Mouse (Mus musculus): ENCODE data around the gene F5.

Gene F5

DNA sequence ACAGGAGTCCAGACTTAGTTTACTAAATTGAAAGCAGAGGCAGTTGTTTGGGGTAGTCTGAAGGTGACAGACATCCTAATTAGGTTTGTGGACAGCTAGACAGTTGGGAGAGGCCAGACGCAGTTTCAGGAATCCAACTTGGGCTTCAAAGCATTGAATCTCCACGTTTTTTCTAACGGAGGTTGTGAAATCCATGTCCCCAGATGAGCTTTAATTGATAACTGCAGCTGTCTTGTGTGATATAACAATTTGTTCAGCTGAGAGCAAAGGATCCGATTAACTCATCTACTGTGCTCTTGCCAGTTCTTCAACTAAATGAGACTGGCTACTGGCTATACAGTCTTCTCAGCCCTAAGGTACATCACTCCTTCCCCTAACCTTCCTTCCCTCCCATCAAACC is 6.9 kb downstream of the F5 start:
- DNase-seq (ENCODE audit: low read depth, low spot score) = no peak

DNA sequence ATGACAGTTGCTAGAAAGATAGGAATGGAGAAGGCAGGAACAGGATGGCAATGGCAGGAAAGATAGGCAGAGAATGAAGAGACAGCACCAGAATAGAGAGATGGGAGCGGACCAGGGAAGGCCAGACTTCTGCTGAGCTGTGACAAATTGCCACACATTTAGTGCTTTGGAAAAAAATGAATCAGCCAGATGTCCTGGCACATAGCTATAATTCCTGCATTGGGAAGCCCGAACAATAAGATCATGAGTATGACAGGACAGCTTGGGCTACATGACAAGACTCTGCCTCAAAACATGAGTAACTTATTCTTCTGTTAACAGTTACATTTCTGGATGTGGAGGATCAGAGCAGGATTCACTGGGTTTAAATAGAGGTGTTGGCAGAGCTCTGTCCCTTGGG is 8.1 kb downstream of the F5 start:
- no peak for DNase-seq (ENCODE audit: low read depth, low spot score)

DNA sequence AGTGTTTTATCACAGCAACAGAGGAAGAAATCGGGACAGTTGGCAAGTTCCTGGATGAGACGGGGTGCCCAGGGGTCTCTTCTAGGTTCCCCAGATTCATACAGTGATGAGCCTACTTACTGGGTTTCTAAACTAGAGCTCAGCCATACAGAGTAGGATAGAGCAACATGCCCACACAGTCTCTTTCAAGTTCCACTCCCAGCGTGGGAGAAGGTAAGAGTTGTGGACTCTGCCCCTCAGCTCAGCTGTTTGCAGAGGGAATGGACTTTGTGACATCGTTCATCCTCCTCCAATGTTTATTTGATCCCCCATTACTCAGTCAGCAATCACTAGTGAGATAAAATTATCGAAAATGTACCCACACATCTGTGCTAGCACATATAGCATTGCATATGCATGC is 11.1 kb downstream of the F5 start:
- DNase-seq (ENCODE audit: low read depth, low spot score) = no peak

DNA sequence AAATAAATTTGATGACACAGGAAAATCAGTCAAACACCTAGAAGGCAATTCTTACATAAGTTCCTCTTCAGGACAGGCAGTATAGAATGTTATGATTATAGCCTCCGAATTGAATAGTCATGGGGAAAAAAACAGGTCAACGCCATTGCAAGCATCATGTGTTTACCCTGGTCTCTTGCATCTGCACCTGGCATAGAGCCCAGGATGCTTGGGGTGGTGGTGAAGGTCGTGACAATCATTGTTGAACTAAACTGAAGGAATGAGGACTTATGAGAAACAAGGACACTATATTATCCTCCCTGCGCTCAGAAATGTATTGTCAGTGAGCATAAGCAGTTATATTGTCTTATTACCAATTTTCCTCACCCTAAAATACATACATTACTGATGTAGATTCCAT is 17.2 kb downstream of the F5 start:
- DNase-seq (ENCODE audit: low read depth, low spot score) = no peak

- DNase-seq (ENCODE audit: low read depth, low spot score) = no peak
Measured at GRCm38 (mm10) chr1:164170434-164170833, 18.8 kb downstream of the F5 start.

- no peak for DNase-seq (ENCODE audit: low read depth, low spot score)
Measured at GRCm38 (mm10) chr1:164173145-164173544, 21.5 kb downstream of the F5 start.

DNA sequence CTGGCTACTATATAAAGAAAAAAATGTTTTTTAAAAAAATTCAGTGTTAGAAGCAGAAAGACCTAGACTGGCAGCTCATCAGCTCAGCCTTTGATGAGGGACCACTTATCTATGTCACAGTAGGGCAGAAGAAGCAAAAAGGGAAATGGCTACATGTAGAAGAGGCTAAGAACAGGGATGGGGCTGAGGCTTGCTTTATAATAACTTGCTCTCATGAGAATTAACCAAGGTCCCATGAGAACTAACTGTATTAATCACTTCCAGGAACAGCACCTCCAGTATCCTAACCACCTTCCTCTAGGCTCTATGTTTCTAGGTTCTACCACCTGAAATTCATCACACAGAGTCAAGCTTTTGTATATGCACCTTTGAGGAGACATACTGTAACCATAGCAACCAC is 25.2 kb downstream of the F5 start:
- no peak for DNase-seq (ENCODE audit: low read depth, low spot score)

DNA sequence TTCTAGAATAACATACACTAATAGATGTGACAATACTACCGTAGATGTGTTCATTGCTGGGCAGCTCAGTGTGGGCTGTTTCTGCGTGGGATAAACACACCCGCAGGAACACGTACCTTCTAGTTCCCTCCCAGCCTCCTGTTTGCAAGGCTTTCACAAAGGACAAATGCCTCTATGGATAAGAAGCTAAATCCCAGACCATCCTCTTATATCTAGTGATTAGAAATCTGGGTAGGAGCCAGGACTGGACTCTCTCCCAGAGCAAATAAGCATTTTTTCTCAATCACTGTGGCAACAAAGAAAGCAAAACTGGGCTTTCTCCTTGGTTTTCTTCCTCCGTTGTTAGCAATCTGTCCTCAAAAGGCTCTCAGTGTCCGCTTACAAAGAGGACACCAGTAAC is 26.8 kb downstream of the F5 start:
- DNase-seq (ENCODE audit: low read depth, low spot score) = no peak

DNA sequence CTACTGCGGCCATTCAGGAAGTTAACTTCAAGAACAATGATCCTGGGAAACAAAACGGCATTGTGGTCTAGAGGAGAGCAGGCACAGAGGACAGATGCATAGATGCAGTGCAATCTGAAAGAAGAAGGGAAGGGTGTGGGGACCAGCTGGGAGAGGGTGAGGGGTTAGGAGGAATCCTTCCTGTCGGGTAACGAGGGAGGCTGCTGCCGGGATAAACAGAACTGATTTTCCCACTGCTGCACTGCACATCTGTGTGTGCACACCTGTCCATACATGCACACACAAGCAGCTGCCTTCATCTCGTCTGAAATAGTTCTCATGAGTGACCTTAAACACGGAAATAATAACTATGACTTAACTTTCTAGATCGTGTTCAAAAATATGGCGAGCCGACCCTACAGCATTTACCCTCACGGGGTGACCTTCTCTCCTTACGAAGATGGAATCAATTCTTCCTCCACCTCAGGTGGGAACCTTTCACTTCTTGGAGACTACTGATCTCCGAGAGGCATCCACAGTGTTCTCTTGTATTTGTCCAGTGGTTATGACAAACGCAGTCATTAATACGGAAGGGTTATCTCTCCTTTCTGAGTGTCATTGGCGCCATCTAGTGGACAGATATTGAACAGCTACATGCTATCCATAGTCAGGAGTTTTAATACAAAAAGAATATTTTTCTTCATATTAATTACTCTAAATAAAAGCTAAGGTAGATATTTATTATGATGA is 32.7 kb downstream of the F5 start:
- DNase-seq (ENCODE audit: low read depth, low spot score) = peak; percentile 38

DNA sequence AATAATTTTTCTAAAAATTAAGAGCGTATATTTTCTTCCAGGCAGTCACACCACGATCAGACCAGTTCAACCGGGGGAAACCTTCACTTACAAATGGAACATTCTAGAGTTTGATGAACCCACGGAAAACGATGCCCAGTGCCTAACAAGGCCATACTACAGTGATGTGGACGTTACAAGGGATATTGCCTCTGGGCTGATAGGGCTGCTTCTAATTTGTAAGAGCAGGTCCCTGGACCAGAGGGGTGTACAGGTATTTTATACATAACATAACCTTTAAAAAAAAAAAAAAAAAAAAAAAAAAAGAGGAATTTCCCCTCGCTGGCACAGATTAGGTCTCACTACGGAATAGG is 33.2 kb downstream of the F5 start:
- no peak for DNase-seq (ENCODE audit: low read depth, low spot score)

DNA sequence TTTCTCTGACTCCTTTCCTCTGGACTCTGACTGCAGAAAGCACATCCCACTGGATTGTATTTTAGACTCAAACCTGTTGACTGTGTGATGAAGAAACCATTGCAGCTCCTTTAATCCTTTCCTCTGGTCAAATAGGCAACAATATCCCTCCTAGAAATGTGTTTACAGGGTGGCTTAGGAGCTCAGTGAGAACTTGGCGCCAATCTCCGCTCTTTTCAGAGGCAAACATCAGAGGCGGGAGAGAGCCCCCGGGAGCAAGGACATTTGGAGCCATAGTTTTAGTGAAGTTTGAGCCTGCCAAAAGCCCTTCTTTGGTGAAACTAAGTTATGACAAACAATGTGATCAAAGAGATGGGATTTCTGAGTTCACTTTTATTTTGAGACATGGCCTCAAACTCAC is 33.7 kb downstream of the F5 start:
- no peak for DNase-seq (ENCODE audit: low read depth, low spot score)

- no peak for DNase-seq (ENCODE audit: low read depth, low spot score)
Measured at GRCm38 (mm10) chr1:164187002-164187560, 35.4 kb downstream of the F5 start.

GRCm38 (mm10) chr1:164199551-164199950 is 47.9 kb downstream of the F5 start:
- no peak for DNase-seq (ENCODE audit: low read depth, low spot score)

DNA sequence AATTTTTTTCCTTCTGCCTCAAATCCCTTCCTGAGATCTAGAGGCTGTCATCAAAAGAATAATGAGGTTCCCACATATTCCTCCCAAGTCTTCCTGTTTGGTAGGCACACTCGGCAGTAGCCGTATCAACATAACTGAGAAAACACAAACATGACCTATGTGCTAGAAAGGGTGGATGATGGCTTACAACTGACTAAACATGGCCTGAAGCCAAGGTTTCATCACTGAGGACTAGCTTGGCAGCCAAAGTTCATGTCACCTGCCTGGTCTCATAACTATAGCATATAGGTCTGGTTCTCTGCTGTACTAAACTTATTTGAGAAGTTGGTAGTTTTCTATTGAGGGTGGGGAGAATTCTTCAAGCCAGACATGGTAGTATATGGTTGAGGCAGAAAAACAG is 56.8 kb downstream of the F5 start:
- no peak for DNase-seq (ENCODE audit: low read depth, low spot score)

DNA sequence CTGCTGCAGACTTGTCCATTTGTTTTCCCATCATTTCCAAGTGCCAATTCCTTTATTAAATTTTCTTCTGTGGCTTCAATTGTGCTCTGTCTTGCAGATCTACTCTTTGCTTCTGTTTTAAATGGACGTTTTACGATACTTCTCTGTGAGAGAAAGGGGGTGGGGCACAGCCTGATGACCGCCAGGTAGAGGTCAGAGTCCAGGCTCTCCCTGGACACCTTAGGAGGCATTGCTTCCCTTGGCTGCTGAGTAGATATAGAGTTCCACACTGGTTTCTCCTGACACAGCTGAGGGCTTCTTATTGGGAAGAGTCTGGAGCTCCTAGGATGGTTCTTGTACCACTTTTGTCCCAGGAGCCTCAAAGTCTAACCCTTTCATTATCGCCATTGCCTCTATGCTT is 59.3 kb downstream of the F5 start:
- DNase-seq (ENCODE audit: low read depth, low spot score) = no peak

GRCm38 (mm10) chr1:164212686-164213085 is 61.0 kb downstream of the F5 start:
- DNase-seq (ENCODE audit: low read depth, low spot score) = no peak

GRCm38 (mm10) chr1:164214190-164214589 is 62.6 kb downstream of the F5 start:
- no peak for DNase-seq (ENCODE audit: low read depth, low spot score)

GRCm38 (mm10) chr1:164215097-164215496 is 63.5 kb downstream of the F5 start:
- no peak for DNase-seq (ENCODE audit: low read depth, low spot score)

GRCm38 (mm10) chr1:164215540-164215939 is 63.9 kb downstream of the F5 start:
- DNase-seq (ENCODE audit: low read depth, low spot score) = no peak

GRCm38 (mm10) chr1:164217791-164218685 is 66.4 kb downstream of the F5 start:
- DNase-seq (ENCODE audit: low read depth, low spot score) = no peak

- DNase-seq (ENCODE audit: low read depth, low spot score) = no peak
Measured at GRCm38 (mm10) chr1:164220261-164220660, 68.6 kb downstream of the F5 start.

DNA sequence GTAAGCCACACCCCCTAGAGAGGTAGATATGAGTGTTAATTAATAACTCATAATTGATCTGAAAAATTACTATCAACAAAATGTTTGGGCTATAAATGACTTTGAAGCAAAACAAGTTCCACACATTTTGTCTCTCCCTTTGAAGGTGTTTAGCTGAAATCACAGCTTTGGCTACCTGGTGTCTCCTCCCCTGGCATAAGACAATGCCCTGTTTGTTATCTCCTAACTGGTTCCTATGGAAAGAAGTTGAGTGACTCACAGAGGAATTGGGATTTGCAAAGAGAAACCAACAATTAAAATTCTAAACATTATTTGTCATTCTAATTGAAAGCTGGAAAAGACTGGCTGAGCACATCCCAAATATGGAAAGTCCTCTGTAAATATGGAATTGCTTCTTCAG is 71.5 kb downstream of the F5 start:
- DNase-seq (ENCODE audit: low read depth, low spot score) = no peak
